Mouse (Mus musculus) midbrain, embryonic 16.5 days (tissue): ENCODE measurements around the gene Clk2. TPM values are rescaled to one million over a fixed set of nuclear protein-coding genes. Genes with fewer than 3 reads are reported as not detected.
A peak's percentile ranks its signal among the peaks of the same experiment; 100 is the strongest.
"Not testable (repeated sequence)": the region's sequence is repeated elsewhere in the genome, so short reads cannot be mapped to it uniquely, and the experiment has no call there.

ENCODE experiments used
- ATAC-seq: fragments of 200-750 bp; cut with Nextera tagmentation; 2 replicates; pipeline ENCODE4 v1.8.0; 2017; ENCODE audit warnings: moderate TSS enrichment
- H3K27ac ChIP-seq: fragments of 300-500 bp; sonication (generic); 2 replicates; pipeline ENCODE4 v1.5.1; 2014; ENCODE audit warnings: mild to moderate bottlenecking, low read length, mixed read lengths
- H3K27me3 ChIP-seq: fragments of 300-500 bp; sonication (generic); 2 replicates; pipeline ENCODE4 v1.6.1; 2014; ENCODE audit warnings: low read depth, low read length, mixed read lengths; ENCODE audit not compliant: control insufficient read depth, insufficient read depth
- H3K36me3 ChIP-seq: fragments of 300-500 bp; sonication (generic); 2 replicates; pipeline ENCODE4 v1.6.1; 2014; ENCODE audit warnings: mild to moderate bottlenecking, low read length, moderate library complexity, mixed read lengths; ENCODE audit not compliant: control insufficient read depth, insufficient read depth
- H3K4me1 ChIP-seq: fragments of 300-500 bp; sonication (generic); 2 replicates; pipeline ENCODE4 v1.6.1; 2014; ENCODE audit warnings: mild to moderate bottlenecking, low read length, mixed read lengths; ENCODE audit not compliant: control insufficient read depth, insufficient read depth
- H3K4me2 ChIP-seq: fragments of 300-500 bp; sonication (generic); 2 replicates; pipeline ENCODE4 v1.6.1; 2014; ENCODE audit warnings: mild to moderate bottlenecking, low read length, mixed read lengths
- H3K4me3 ChIP-seq: fragments of 300-500 bp; sonication (generic); 2 replicates; pipeline ENCODE4 v1.5.1; 2014; ENCODE audit warnings: low read depth, mild to moderate bottlenecking, low read length, moderate library complexity, mixed read lengths
- H3K9ac ChIP-seq: fragments of 300-500 bp; sonication (generic); 2 replicates; pipeline ENCODE4 v1.6.1; 2014; ENCODE audit warnings: low read depth, low read length, mixed read lengths
- H3K9me3 ChIP-seq: fragments of 300-500 bp; sonication (generic); replicated peaks from 2 replicates; pipeline ENCODE4 v1.6.1; 2014; ENCODE audit warnings: mild to moderate bottlenecking, low read length, mixed read lengths; ENCODE audit not compliant: control insufficient read depth, poor library complexity, severe bottlenecking
- WGBS: fragments of 180-500 bp; shearing (Covaris S2); extraction: QIAGEN DNeasy Blood & Tissue Kit; methylation state at CpG from one replicate; pipeline ENCODE4 v1.1.7; 2014; 5-methylcytosine and 5-hydroxymethylcytosine counted together
- polyA plus RNA-seq: library from polyadenylated mRNA; unstranded; fragments of >200 nt; fragmentation: Nextera tagmentation; extraction: Ambion mirVana; gene quantifications from 2 replicates; pipeline ENCODE4 v1.2.1, GENCODE M21; 2015

The Clk2 gene
- polyA plus RNA-seq, 1 experiment from 2014 or later: 15.9 TPM

- H3K4me1 ChIP-seq: peaks cover 16% of the 10 kb centered on the region
- WGBS: 91% methylated on average over 8 of the region's 8 CpGs
- H3K9ac ChIP-seq: no peak overlapping the region
- no peak for ATAC-seq
- H3K27me3 ChIP-seq: no peaks in the 10 kb centered on the region
- no peak overlapping the region for H3K27ac ChIP-seq
- peaks cover 4% of the 10 kb centered on the region; the same call in 1 of the 2 replicates for H3K36me3 ChIP-seq
- H3K4me3 ChIP-seq: no peak overlapping the region
- no peaks in the 10 kb centered on the region for H3K9me3 ChIP-seq
- H3K4me2 ChIP-seq: no peak overlapping the region
Observed at GRCm38 (mm10) chr3:89156951-89157350, 7.6 kb upstream of the Clk2 start.

GRCm38 (mm10) chr3:89158651-89159050 lies 5.9 kb upstream of the Clk2 start:
- H3K4me3 ChIP-seq: peak overlapping the region; percentile 92

GRCm38 (mm10) chr3:89159211-89159610 lies 5.4 kb upstream of the Clk2 start:
- WGBS: under 1% methylated on average over 13 of the region's 13 CpGs
- peak overlapping the region; percentile 80 for H3K4me2 ChIP-seq
- H3K9me3 ChIP-seq: no peaks in the 10 kb centered on the region
- H3K4me3 ChIP-seq: peak overlapping the region; percentile 92
- H3K27me3 ChIP-seq: no peaks in the 10 kb centered on the region
- peak overlapping the region; percentile 76 for H3K27ac ChIP-seq
- H3K4me1 ChIP-seq: peaks cover 21% of the 10 kb centered on the region
- peak overlapping the region; percentile 87 for H3K9ac ChIP-seq
- peak; percentile 30; the same call in 1 of the 2 replicates for ATAC-seq
- no peaks in the 10 kb centered on the region for H3K36me3 ChIP-seq

More at GRCm38 (mm10) chr3:89158651-89159050, 5.9 kb upstream of the Clk2 start:
- no peaks in the 10 kb centered on the region for H3K9me3 ChIP-seq
- peak overlapping the region; percentile 87 for H3K9ac ChIP-seq
- H3K27ac ChIP-seq: peak overlapping the region; percentile 76; the same call in 1 of the 2 replicates
- ATAC-seq: peak; percentile 26; the same call in 1 of the 2 replicates
- 13% methylated on average over 7 of the region's 7 CpGs for WGBS
- H3K4me2 ChIP-seq: peak overlapping the region; percentile 80
- no peaks in the 10 kb centered on the region for H3K27me3 ChIP-seq
- peaks cover 16% of the 10 kb centered on the region for H3K4me1 ChIP-seq
- H3K36me3 ChIP-seq: no peaks in the 10 kb centered on the region

- Histone ChIP-seq H3K36me3 (no peaks in the 10 kb centered on the region), H3K4me2 (peak within 1 kb of the TSS; percentile 80), H3K9ac (peak within 1 kb of the TSS; percentile 87), H3K4me3 (peak within 1 kb of the TSS; percentile 92), H3K27me3 (no peaks in the 10 kb centered on the region), H3K4me1 (peaks cover 22% of the 10 kb centered on the region), H3K27ac (peak within 1 kb of the TSS; percentile 76), H3K9me3 (no peaks in the 10 kb centered on the region)
- ATAC-seq: peak; percentile 83
- WGBS: under 1% methylated on average over 64 of the region's 66 CpGs
Observed at GRCm38 (mm10) chr3:89159616-89160344, 4.8 kb upstream of the Clk2 start, which contains the start of gene Hcn3. Gene Hcn3 (minus strand): TSS chr3:89160196.

GRCm38 (mm10) chr3:89161207-89161606 lies 3.4 kb upstream of the Clk2 start:
- not testable (repeated sequence) for H3K27me3 ChIP-seq, H3K27ac ChIP-seq, ATAC-seq, H3K4me2 ChIP-seq, H3K9me3 ChIP-seq, H3K4me3 ChIP-seq, H3K9ac ChIP-seq, H3K36me3 ChIP-seq
- H3K4me1 ChIP-seq: peaks cover 34% of the 10 kb centered on the region

GRCm38 (mm10) chr3:89161786-89162185 lies 2.8 kb upstream of the Clk2 start:
- Histone ChIP-seq H3K4me1 (peaks cover 37% of the 10 kb centered on the region), H3K36me3 (no peaks in the 10 kb centered on the region), H3K27me3 (no peaks in the 10 kb centered on the region), H3K9ac (no peak overlapping the region), H3K9me3 (no peaks in the 10 kb centered on the region), H3K4me2 (no peak overlapping the region), H3K4me3 (no peak overlapping the region), H3K27ac (no peak overlapping the region)
- WGBS: 86% methylated on average over 4 of the region's 4 CpGs
- ATAC-seq: no peak

- Histone ChIP-seq H3K4me3 (no peak overlapping the region), H3K36me3 (no peaks in the 10 kb centered on the region), H3K27me3 (no peaks in the 10 kb centered on the region), H3K27ac (no peak overlapping the region), H3K9me3 (no peaks in the 10 kb centered on the region), H3K4me1 (peaks cover 30% of the 10 kb centered on the region), H3K4me2 (no peak overlapping the region), H3K9ac (no peak overlapping the region)
- 91% methylated on average over 1 of the region's 1 CpGs for WGBS
- ATAC-seq: no peak
Observed at GRCm38 (mm10) chr3:89163123-89163522, 1.5 kb upstream of the Clk2 start.

- H3K4me1 ChIP-seq: peaks cover 24% of the 10 kb centered on the region
- WGBS: 81% methylated on average over 5 of the region's 5 CpGs
Observed at GRCm38 (mm10) chr3:89163643-89164245, 851 bp upstream of the Clk2 start.

More at GRCm38 (mm10) chr3:89163643-89164245, 851 bp upstream of the Clk2 start:
- Histone ChIP-seq H3K27ac (peak overlapping the region; percentile 94; the same call in 1 of the 2 replicates), H3K4me2 (peak overlapping the region; percentile 91), H3K9ac (no peak overlapping the region), H3K4me3 (peak overlapping the region; percentile 96; the same call in 1 of the 2 replicates), H3K36me3 (peaks cover 4% of the 10 kb centered on the region; the same call in 1 of the 2 replicates), H3K9me3 (no peaks in the 10 kb centered on the region), H3K27me3 (no peaks in the 10 kb centered on the region)
- no peak for ATAC-seq
